Mouse (Mus musculus) layer of hippocampus, postnatal 36 days (tissue): ENCODE data around the gene Dazap2. TPM values are rescaled to one million over a fixed set of nuclear protein-coding genes. Genes with fewer than 3 reads are reported as not detected.
"Not testable (repeated sequence)": the region's sequence is repeated elsewhere in the genome, so short reads cannot be mapped to it uniquely, and the experiment has no call there.

Experiments used
- DNase-seq, 2 experiments: peaks; one replicate each; pipeline ENCODE4 v3.0.0; 2022
- total RNA-seq, 2 experiments: library from RNA; stranded (reverse); gene quantifications; 2 replicates each; pipeline ENCODE4 v1.2.3; 2021

Dazap2 gene
- total RNA-seq, 2 experiments from 2014 or later = 108 to 109 TPM

DNA sequence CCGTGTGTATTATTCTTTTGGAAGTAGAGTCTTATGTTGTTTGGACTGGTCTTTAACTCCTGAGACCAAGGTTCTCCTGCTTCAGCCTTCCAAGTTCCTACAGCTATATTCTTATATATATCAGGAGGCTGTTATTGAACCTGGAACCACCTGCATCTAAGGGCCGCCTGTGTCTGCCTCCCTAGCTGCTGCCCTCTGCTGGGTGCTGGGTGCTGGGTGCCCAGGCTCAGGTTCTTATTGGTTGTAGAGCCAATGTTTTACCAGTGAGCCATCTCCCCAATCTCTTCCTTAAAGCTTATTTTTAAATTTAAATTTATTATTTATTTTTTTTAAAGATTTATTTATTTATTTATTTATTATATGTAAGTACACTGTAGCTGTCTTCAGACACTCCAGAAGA lies 2.7 kb upstream of the Dazap2 start:
- DNase-seq = no peak

GRCm38 (mm10) chr15:100613584-100613983 lies 1.6 kb upstream of the Dazap2 start:
- DNase-seq = peak; percentile 78 to 79

DNA sequence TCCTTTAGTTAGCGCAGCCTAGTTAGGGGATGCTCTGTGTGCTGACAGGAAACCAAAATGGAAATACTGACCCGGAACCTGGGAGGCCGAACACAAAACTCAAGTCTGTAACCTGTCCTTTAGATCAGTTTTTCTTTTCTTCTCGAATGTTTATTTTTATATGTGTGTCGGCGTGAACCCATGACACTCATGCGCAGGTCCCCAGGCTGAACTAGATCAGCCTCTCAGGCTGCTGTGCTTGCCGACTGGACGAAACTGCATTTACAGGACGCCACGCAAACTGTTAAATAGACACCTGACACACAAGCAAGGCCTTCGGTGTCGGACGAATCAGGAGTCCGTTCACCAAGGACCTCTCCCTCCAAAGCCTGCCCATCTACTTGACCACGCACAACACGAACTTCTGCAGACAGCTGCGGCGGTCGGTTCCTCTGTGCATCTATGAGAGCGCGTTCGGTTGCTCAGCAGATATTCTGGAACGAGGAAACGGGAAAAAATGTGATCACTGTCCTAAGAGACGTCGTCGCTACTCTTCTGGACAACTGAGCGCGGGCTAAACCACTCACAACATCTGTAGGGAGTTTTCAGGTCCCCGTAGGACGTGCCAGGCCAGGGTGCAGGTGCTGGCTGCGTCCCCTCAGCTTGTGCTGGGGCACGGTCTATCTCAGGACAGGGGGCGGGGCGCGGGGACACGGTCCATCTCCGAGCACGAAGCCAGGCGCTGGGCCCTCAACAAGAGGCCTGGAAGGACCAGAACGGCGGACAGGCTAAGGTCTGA lies 742 bp upstream of the Dazap2 start:
- DNase-seq = no peak

GRCm38 (mm10) chr15:100615825-100616220 lies 674 bp downstream of the Dazap2 start:
- peak; percentile 85 to 88 for DNase-seq

GRCm38 (mm10) chr15:100616221-100616620 lies 1.1 kb downstream of the Dazap2 start:
- no peak for DNase-seq

GRCm38 (mm10) chr15:100619200-100619599 lies 4.1 kb downstream of the Dazap2 start:
- DNase-seq = no peak

GRCm38 (mm10) chr15:100621671-100622070 lies 6.5 kb downstream of the Dazap2 start:
- not testable (repeated sequence) for DNase-seq

DNA sequence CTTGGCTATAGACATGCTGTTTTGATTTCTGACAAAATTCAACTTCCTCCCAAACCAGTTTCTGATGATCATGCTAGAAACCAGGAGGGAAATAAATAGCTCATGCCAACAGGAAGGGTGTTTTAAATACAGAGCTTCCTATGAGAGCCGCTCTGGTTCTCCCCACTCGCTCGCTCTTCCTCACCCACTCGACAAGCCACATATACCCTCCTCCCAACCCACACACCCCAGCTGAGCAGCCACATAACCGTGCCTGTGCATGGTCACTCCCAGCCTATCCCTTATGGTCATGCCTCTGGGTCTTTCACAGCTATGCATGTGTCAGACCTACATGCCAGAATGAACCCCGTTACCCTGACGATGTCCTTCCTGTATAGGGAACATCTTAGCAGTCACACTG lies 7.0 kb downstream of the Dazap2 start:
- DNase-seq = no peak

GRCm38 (mm10) chr15:100623754-100624153 lies 8.6 kb downstream of the Dazap2 start:
- DNase-seq = no peak

GRCm38 (mm10) chr15:100624435-100624834 lies 9.3 kb downstream of the Dazap2 start:
- no peak for DNase-seq

- no peak for DNase-seq
Observed at GRCm38 (mm10) chr15:100627287-100627686, 12.1 kb downstream of the Dazap2 start.

- DNase-seq = no peak
Observed at GRCm38 (mm10) chr15:100627774-100628370, 12.7 kb downstream of the Dazap2 start.

GRCm38 (mm10) chr15:100628797-100629196 lies 13.6 kb downstream of the Dazap2 start:
- no peak for DNase-seq

GRCm38 (mm10) chr15:100630126-100630525 lies 15.0 kb downstream of the Dazap2 start:
- DNase-seq = no peak

DNA sequence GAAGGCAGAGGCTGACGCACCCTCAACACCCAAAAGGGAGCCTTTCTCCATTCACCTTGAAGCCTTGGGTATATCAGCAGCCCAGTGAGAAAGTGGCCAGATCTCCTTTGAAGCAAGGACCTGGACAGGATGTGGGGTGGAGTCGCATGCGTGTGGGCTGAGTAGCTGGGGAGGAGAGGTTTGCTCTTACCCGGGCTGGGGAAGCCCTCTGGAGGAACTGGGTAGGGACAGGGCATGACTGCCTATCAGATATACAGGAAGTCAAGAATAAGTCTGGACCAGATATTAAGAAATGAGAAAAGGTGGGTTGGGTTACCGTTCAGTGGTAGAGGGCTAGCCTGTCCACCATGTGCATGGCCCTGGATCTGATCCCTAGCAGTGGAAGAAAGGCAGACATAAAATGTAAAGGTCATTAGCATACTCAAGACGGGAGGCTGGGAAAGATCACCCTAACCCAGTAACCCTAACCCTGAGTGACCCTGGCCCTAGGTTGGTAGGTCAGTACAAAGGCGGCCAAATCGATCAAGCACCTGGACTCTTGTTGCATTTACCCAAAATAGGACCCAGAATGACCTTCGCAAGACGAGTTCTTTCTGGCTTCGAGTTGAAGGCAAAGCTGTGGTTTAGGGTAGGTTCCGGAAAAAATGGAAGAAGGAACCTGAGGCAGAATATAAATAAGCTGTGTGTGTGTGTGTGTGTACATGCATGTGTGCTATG lies 16.5 kb downstream of the Dazap2 start:
- DNase-seq = no peak

DNA sequence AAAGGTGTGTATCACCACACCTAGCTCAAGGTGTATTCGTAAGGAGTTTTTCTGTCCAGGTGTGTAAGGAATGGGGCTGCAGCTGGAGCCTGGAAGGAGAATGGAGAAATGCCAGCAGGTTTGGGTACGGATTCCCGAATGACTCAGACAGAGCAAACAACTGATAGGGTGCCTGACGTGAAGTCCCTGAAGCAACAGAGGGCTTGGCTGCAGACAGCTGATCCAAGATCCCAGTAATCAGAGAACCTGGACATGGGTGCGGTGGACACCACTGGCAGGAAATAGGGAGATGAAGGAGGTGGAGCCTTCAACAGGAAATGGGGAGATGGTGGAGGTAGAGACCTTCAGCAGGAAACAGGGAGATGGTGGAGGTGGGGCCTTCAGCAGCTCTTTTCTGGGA lies 17.2 kb downstream of the Dazap2 start:
- DNase-seq = no peak

DNA sequence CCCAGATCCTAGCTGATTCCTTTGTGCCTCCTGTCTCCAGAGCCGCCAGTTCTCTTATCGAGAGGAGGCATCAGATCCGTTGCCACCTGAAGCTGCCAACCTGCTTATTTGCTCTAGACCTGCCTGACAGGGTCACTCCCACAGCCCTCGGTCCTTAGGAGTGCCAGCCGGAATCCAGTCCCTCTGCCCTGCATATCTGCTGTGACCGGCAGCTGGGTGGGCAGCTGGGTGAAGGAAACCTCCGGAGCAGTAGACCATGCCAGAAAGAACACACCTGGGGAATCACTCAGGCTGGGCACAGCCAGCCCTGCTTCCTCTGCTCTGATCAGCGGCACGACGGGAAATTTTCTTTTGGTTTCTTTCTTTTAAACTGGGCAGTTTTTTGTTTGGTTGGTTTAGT lies 18.2 kb downstream of the Dazap2 start:
- DNase-seq = no peak

DNA sequence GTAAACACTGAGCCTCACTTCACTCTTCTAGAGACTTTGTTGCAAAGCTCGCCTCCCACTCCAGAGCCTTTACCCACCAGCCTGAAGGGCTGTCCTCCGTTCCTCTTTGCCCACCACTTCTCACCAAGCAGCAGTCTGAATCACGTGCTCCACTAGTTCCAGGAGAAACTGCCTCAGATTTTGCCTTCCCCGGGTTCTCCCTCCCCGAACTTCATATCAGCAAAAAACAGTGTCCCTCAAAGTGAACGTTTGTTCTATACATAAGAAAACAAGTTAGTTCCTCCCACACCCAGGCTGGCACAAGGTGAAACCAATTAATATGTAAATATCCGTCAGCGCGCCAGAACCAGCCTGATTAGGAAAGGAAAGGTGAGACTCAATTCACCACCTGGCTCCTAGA lies 20.1 kb downstream of the Dazap2 start:
- DNase-seq = no peak

- no peak for DNase-seq
Observed at GRCm38 (mm10) chr15:100635851-100636645, 20.9 kb downstream of the Dazap2 start.

- DNase-seq = no peak
Observed at GRCm38 (mm10) chr15:100636700-100637501, 21.8 kb downstream of the Dazap2 start, which contains the start of gene Smagp. Smagp (minus strand) TSS chr15:100636940.

- DNase-seq = no peak
Observed at GRCm38 (mm10) chr15:100637661-100638060, 22.5 kb downstream of the Dazap2 start.
